Mouse (Mus musculus): ENCODE measurements around the gene Zswim8.
A peak's percentile ranks its signal among the peaks of the same experiment; 100 is the strongest.

The Zswim8 gene

GRCm38 (mm10) chr14:20707201-20708190 is at the start of gene Zswim8:
Zswim8 (plus strand) TSS chr14:20707552.
- DNase-seq (ENCODE audit: low read depth, low spot score): peak; percentile 92

- peak; percentile 62 for DNase-seq (ENCODE audit: low read depth, low spot score)
Measured at GRCm38 (mm10) chr14:20658326-20658725, 49.0 kb upstream of the Zswim8 start.

GRCm38 (mm10) chr14:20658902-20659301 is 48.5 kb upstream of the Zswim8 start:
- DNase-seq (ENCODE audit: low read depth, low spot score): no peak

GRCm38 (mm10) chr14:20659687-20660086 is 47.7 kb upstream of the Zswim8 start:
- DNase-seq (ENCODE audit: low read depth, low spot score): no peak

- peak; percentile 98 for DNase-seq (ENCODE audit: low read depth, low spot score)
Measured at GRCm38 (mm10) chr14:20660827-20661660, 46.3 kb upstream of the Zswim8 start.

GRCm38 (mm10) chr14:20661661-20662331 is 45.6 kb upstream of the Zswim8 start:
- DNase-seq (ENCODE audit: low read depth, low spot score): peak; percentile 28

GRCm38 (mm10) chr14:20662740-20663139 is 44.6 kb upstream of the Zswim8 start:
- DNase-seq (ENCODE audit: low read depth, low spot score): no peak

GRCm38 (mm10) chr14:20663601-20664000 is 43.8 kb upstream of the Zswim8 start:
- DNase-seq (ENCODE audit: low read depth, low spot score): no peak

- DNase-seq (ENCODE audit: low read depth, low spot score): peak; percentile 21
Measured at GRCm38 (mm10) chr14:20664436-20664835, 42.9 kb upstream of the Zswim8 start.

- no peak for DNase-seq (ENCODE audit: low read depth, low spot score)
Measured at GRCm38 (mm10) chr14:20667469-20667868, 39.9 kb upstream of the Zswim8 start.

GRCm38 (mm10) chr14:20668154-20668810 is 39.1 kb upstream of the Zswim8 start, which contains the start of gene Synpo2l:
Synpo2l (minus strand) TSS chr14:20668354.
- no peak for DNase-seq (ENCODE audit: low read depth, low spot score)

- peak; percentile 36 for DNase-seq (ENCODE audit: low read depth, low spot score)
Measured at GRCm38 (mm10) chr14:20672990-20673389, 34.4 kb upstream of the Zswim8 start.

- DNase-seq (ENCODE audit: low read depth, low spot score): no peak
Measured at GRCm38 (mm10) chr14:20673735-20674063, 33.7 kb upstream of the Zswim8 start.

GRCm38 (mm10) chr14:20674064-20674833 is 33.1 kb upstream of the Zswim8 start, which contains the start of gene Sec24c:
Sec24c (plus strand) TSS chr14:20674308.
- peak; percentile 99 for DNase-seq (ENCODE audit: low read depth, low spot score)

GRCm38 (mm10) chr14:20677906-20678305 is 29.4 kb upstream of the Zswim8 start:
- no peak for DNase-seq (ENCODE audit: low read depth, low spot score)

GRCm38 (mm10) chr14:20681742-20682141 is 25.6 kb upstream of the Zswim8 start:
- DNase-seq (ENCODE audit: low read depth, low spot score): no peak

GRCm38 (mm10) chr14:20682498-20682897 is 24.9 kb upstream of the Zswim8 start:
- no peak for DNase-seq (ENCODE audit: low read depth, low spot score)

GRCm38 (mm10) chr14:20686576-20686975 is 20.8 kb upstream of the Zswim8 start:
- no peak for DNase-seq (ENCODE audit: low read depth, low spot score)

GRCm38 (mm10) chr14:20689009-20689408 is 18.3 kb upstream of the Zswim8 start:
- no peak for DNase-seq (ENCODE audit: low read depth, low spot score)

- DNase-seq (ENCODE audit: low read depth, low spot score): no peak
Measured at GRCm38 (mm10) chr14:20691772-20692171, 15.6 kb upstream of the Zswim8 start.

Data from mesoderm, embryonic 11.5 days (tissue).